Mouse (Mus musculus) fat pad, adult 2 months (tissue): ENCODE results near the gene Clmp.
"Not testable (repeated sequence)": the region's sequence is repeated elsewhere in the genome, so short reads cannot be mapped to it uniquely, and the experiment has no call there.

Experiments
- DNase-seq: peaks from one replicate; pipeline ENCODE4 v3.0.0-alpha.2; 2011; ENCODE audit warnings: low read depth, low spot score; ENCODE audit errors: extremely low read depth

Clmp gene

GRCm38 (mm10) chr9:40730701-40731590, 45.2 kb downstream of the Clmp start:
- DNase-seq, result no peak

- DNase-seq, result no peak
Measured at GRCm38 (mm10) chr9:40731591-40732048, 45.9 kb downstream of the Clmp start.

- DNase-seq, result no peak
Measured at GRCm38 (mm10) chr9:40732302-40732701, 46.5 kb downstream of the Clmp start.

GRCm38 (mm10) chr9:40737117-40737516, 51.4 kb downstream of the Clmp start:
- DNase-seq, result no peak

- DNase-seq, result no peak
Measured at GRCm38 (mm10) chr9:40743525-40744034, 57.8 kb downstream of the Clmp start.

GRCm38 (mm10) chr9:40744233-40744632, 58.5 kb downstream of the Clmp start:
- DNase-seq, result no peak

GRCm38 (mm10) chr9:40746796-40747195, 61.0 kb downstream of the Clmp start:
- no peak for DNase-seq

- DNase-seq, result no peak
Measured at GRCm38 (mm10) chr9:40747249-40747648, 61.5 kb downstream of the Clmp start.

- no peak for DNase-seq
Measured at GRCm38 (mm10) chr9:40749832-40750620, 64.3 kb downstream of the Clmp start.

GRCm38 (mm10) chr9:40751749-40752148, 66.0 kb downstream of the Clmp start:
- no peak for DNase-seq

- no peak for DNase-seq
Measured at GRCm38 (mm10) chr9:40756401-40756800, 70.6 kb downstream of the Clmp start.

- DNase-seq, result no peak
Measured at GRCm38 (mm10) chr9:40757105-40757626, 71.4 kb downstream of the Clmp start.

GRCm38 (mm10) chr9:40757685-40758270, 72.0 kb downstream of the Clmp start:
- DNase-seq, result no peak

GRCm38 (mm10) chr9:40762354-40762753, 76.6 kb downstream of the Clmp start:
- no peak for DNase-seq

GRCm38 (mm10) chr9:40764887-40765580, 79.3 kb downstream of the Clmp start:
- DNase-seq, result no peak

GRCm38 (mm10) chr9:40765581-40765940, 79.8 kb downstream of the Clmp start:
- DNase-seq, result no peak

- DNase-seq, result no peak
Measured at GRCm38 (mm10) chr9:40766058-40766605, 80.4 kb downstream of the Clmp start.

GRCm38 (mm10) chr9:40767946-40768345, 82.2 kb downstream of the Clmp start:
- no peak for DNase-seq

GRCm38 (mm10) chr9:40772246-40772645, 86.5 kb downstream of the Clmp start:
- DNase-seq, result no peak

- not testable (repeated sequence) for DNase-seq
Measured at GRCm38 (mm10) chr9:40773142-40773541, 87.4 kb downstream of the Clmp start.
